Mouse (Mus musculus): ENCODE measurements around the gene Dnah6. TPM values are rescaled to one million over a fixed set of nuclear protein-coding genes. Genes with fewer than 3 reads are reported as not detected.
A peak's percentile ranks its signal among the peaks of the same experiment; 100 is the strongest.

Gene Dnah6
- total RNA-seq, 2 experiments from 2014 or later = not detected

- DNase-seq = no peak
- intact Hi-C loops (cut with DNase I) = no loop called here
These were observed 166.6 kb downstream of the Dnah6 start for GRCm38 (mm10) chr6:73054807-73055206.

GRCm38 (mm10) chr6:73053526-73053925 is 167.9 kb downstream of the Dnah6 start:
- DNase-seq = no peak
- intact Hi-C loops (cut with DNase I) = no loop called here

GRCm38 (mm10) chr6:73047259-73047658 is 174.2 kb downstream of the Dnah6 start:
- no peak for DNase-seq
- intact Hi-C loops (cut with DNase I) = no loop called here

GRCm38 (mm10) chr6:73045944-73046343 is 175.5 kb downstream of the Dnah6 start:
- intact Hi-C loops (cut with DNase I) = no loop called here
- no peak for DNase-seq

- intact Hi-C loops (cut with DNase I) = no loop called here
These were observed 179.2 kb downstream of the Dnah6 start for GRCm38 (mm10) chr6:73042278-73042677.

GRCm38 (mm10) chr6:73038291-73038690 is 183.2 kb downstream of the Dnah6 start:
- intact Hi-C loops (cut with DNase I) = no loop called here
- no peak for DNase-seq

More at GRCm38 (mm10) chr6:73042278-73042677, 179.2 kb downstream of the Dnah6 start:
- DNase-seq = no peak

GRCm38 (mm10) chr6:73028853-73029252 is 192.6 kb downstream of the Dnah6 start:
- no peak for DNase-seq
- intact Hi-C loops (cut with DNase I) = no loop called here

- no peak for DNase-seq
- intact Hi-C loops (cut with DNase I) = no loop called here
These were observed 193.6 kb downstream of the Dnah6 start for GRCm38 (mm10) chr6:73027881-73028280.

GRCm38 (mm10) chr6:73026898-73027297 is 194.6 kb downstream of the Dnah6 start:
- intact Hi-C loops (cut with DNase I) = no loop called here
- DNase-seq = no peak

- DNase-seq = no peak
- intact Hi-C loops (cut with DNase I) = no loop called here
These were observed 201.4 kb downstream of the Dnah6 start for GRCm38 (mm10) chr6:73020061-73020460.

- DNase-seq = no peak
- intact Hi-C loops (cut with DNase I) = no loop called here
These were observed 202.6 kb downstream of the Dnah6 start for GRCm38 (mm10) chr6:73018725-73019280.

GRCm38 (mm10) chr6:73014317-73015160 is 206.9 kb downstream of the Dnah6 start:
- intact Hi-C loops (cut with DNase I) = no loop called here
- DNase-seq = peak in 1 of 2 experiments; percentile 31

GRCm38 (mm10) chr6:73012931-73013330 is 208.5 kb downstream of the Dnah6 start:
- intact Hi-C loops (cut with DNase I) = no loop called here
- no peak for DNase-seq

GRCm38 (mm10) chr6:73011827-73012226 is 209.6 kb downstream of the Dnah6 start:
- no peak for DNase-seq
- intact Hi-C loops (cut with DNase I) = loop anchor here (2.0 kb wide), 1 partner anchor 71 kb away; no protein-coding TSS in a partner anchor

GRCm38 (mm10) chr6:73010073-73010472 is 211.4 kb downstream of the Dnah6 start:
- intact Hi-C loops (cut with DNase I) = loop anchor here (2.0 kb wide), 1 partner anchor 69 kb away; no protein-coding TSS in a partner anchor
- peak; percentile 67 to 80 for DNase-seq

GRCm38 (mm10) chr6:73003601-73004000 is 217.8 kb downstream of the Dnah6 start:
- DNase-seq = no peak
- intact Hi-C loops (cut with DNase I) = no loop called here

GRCm38 (mm10) chr6:73002391-73002790 is 219.1 kb downstream of the Dnah6 start:
- intact Hi-C loops (cut with DNase I) = no loop called here
- DNase-seq = no peak

GRCm38 (mm10) chr6:72998809-72999208 is 222.6 kb downstream of the Dnah6 start:
- intact Hi-C loops (cut with DNase I) = no loop called here
- no peak for DNase-seq

GRCm38 (mm10) chr6:72993688-72994082 is 227.8 kb downstream of the Dnah6 start:
- DNase-seq = no peak
- intact Hi-C loops (cut with DNase I) = no loop called here

- no peak for DNase-seq
- intact Hi-C loops (cut with DNase I) = no loop called here
These were observed 228.3 kb downstream of the Dnah6 start for GRCm38 (mm10) chr6:72993054-72993687.

- DNase-seq = no peak
- intact Hi-C loops (cut with DNase I) = no loop called here
These were observed 231.2 kb downstream of the Dnah6 start for GRCm38 (mm10) chr6:72990206-72990605.
